Mouse (Mus musculus) heart, postnatal 0 days (tissue): ENCODE data around the gene Xiap.

Source experiments
- CTCF ChIP-seq: IDR thresholded peaks from 2 replicates; pipeline ENCODE4 v1.5.1; 2016; ENCODE audit warnings: antibody characterized with exemption, control low read depth, low read depth
- EP300 ChIP-seq: IDR thresholded peaks from 2 replicates; pipeline ENCODE4 v1.6.1; 2016; ENCODE audit warnings: antibody characterized with exemption, low read depth

GRCm38 (mm10) chrX:42149557-42150345, 90.3 kb downstream of the Xiap start:
- TF ChIP-seq EP300, result no peak
- no peak for TF ChIP-seq CTCF
